Mouse (Mus musculus) spleen, adult 2 months (tissue): ENCODE results near the gene Colq. TPM values are rescaled to one million over a fixed set of nuclear protein-coding genes. Genes with fewer than 3 reads are reported as not detected.

ENCODE experiments used
- DNase-seq, 2 experiments: peaks; one replicate each; pipeline versions ENCODE4 v3.0.0 to v3.0.0-alpha.2; 2012 to 2021; ENCODE audit warnings: low spot score in 2 of 2, low read depth in 1 of 2
- H3K27ac ChIP-seq: fragments of 200-500 bp; 2 replicates; pipeline ENCODE4 v1.5.1; 2012; ENCODE audit warnings: low read length, inconsistent platforms; ENCODE audit not compliant: insufficient read depth
- H3K27me3 ChIP-seq: fragments of 200-500 bp; 2 replicates; pipeline ENCODE4 v1.6.1; 2012; ENCODE audit warnings: mild to moderate bottlenecking, moderate library complexity, low read length, inconsistent platforms; ENCODE audit not compliant: control insufficient read depth, insufficient read depth
- H3K36me3 ChIP-seq: fragments of 200-500 bp; 2 replicates; pipeline ENCODE4 v1.6.1; 2012; ENCODE audit warnings: mild to moderate bottlenecking, low read length, inconsistent platforms; ENCODE audit not compliant: control insufficient read depth, insufficient read depth
- H3K4me1 ChIP-seq: fragments of 200-500 bp; 2 replicates; pipeline ENCODE4 v1.6.1; 2011; ENCODE audit warnings: inconsistent platforms; ENCODE audit not compliant: control insufficient read depth, insufficient read depth, insufficient read length
- H3K4me3 ChIP-seq: fragments of 200-500 bp; 2 replicates; pipeline ENCODE4 v1.5.1; 2011; ENCODE audit warnings: mild to moderate bottlenecking, inconsistent platforms; ENCODE audit not compliant: insufficient read depth, insufficient read length; ENCODE audit errors: extremely low read depth
- CTCF ChIP-seq: fragments of 200-500 bp; IDR thresholded peaks from 2 replicates; pipeline ENCODE4 v1.5.1; 2011; ENCODE audit warnings: mild to moderate bottlenecking, inconsistent platforms; ENCODE audit not compliant: insufficient read depth, insufficient read length, insufficient replicate concordance; ENCODE audit errors: extremely low read depth
- POLR2A ChIP-seq: fragments of 200-500 bp; IDR thresholded peaks from 2 replicates; pipeline ENCODE4 v1.6.1; 2011; ENCODE audit warnings: low read depth, low read length, inconsistent platforms
- WGBS: fragments of 180-500 bp; shearing (Covaris S2); methylation state at CpG from one replicate; pipeline ENCODE4 v1.1.7; 2018; 5-methylcytosine and 5-hydroxymethylcytosine counted together
- polyA plus RNA-seq: library from polyadenylated mRNA; depleted of rRNA; stranded (reverse); fragments of >200 nt; gene quantifications from 2 replicates; pipeline ENCODE4 v1.2.3, GENCODE M21; 2012

Gene Colq
- polyA plus RNA-seq, 1 experiment: 13.9 TPM

DNA sequence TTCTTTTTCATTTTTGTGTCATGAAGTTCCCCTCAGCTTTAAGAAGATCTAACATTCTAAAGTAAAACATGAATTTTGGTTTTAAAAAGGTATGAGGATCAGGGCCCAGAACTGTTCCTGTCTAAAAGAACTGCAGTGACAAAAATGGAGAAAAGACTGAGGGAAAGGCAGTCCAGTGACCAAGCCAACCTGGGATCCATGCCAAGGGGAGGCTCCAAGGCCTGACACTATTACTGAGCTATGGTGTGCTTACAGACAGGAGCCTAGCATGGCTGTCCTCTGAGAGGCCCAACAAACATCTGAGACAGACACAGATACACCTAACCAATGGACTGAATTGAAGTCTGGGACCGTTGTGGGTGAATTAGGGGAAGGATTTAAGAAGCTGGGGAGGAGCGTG is 81.2 kb downstream of the Colq start:
- H3K27ac ChIP-seq: no peak overlapping the region
- H3K4me1 ChIP-seq: no peaks in the 10 kb centered on the region
- DNase-seq: no peak
- H3K4me3 ChIP-seq: no peak overlapping the region
- no peaks in the 10 kb centered on the region for H3K27me3 ChIP-seq
- H3K36me3 ChIP-seq: peaks cover 33% of the 10 kb centered on the region
- 98% methylated on average over 2 of the region's 2 CpGs for WGBS
- no peak for TF ChIP-seq CTCF
- no peak for TF ChIP-seq POLR2A

DNA sequence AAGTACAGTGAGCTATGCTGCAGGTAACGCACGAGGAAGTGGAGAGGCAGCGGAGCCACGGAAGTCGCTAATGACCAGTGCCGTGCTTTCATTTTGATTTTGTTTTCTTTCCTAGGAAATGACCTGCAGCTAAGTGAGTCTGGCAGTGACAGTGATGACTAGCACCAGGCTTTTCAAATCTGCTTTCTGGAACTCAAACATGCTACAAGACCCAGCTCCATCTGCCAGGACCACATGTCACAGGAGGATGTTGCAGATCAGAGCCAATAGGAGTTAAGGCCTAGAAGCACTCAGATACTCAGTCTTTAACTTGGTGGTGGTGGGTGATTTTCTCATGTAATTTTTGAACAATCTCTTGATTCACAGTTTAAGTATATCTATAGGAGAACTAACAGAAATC is 84.7 kb downstream of the Colq start:
- 98% methylated on average over 6 of the region's 6 CpGs for WGBS
- DNase-seq: no peak
- TF ChIP-seq CTCF (no peak), POLR2A (no peak)
- no peak overlapping the region for H3K4me3 ChIP-seq
- H3K27me3 ChIP-seq: no peaks in the 10 kb centered on the region
- no peak overlapping the region for H3K27ac ChIP-seq
- H3K4me1 ChIP-seq: no peaks in the 10 kb centered on the region
- H3K36me3 ChIP-seq: peaks cover 63% of the 10 kb centered on the region

- Histone ChIP-seq H3K36me3 (peaks cover 52% of the 10 kb centered on the region), H3K4me3 (no peak overlapping the region), H3K27me3 (no peaks in the 10 kb centered on the region), H3K27ac (no peak overlapping the region), H3K4me1 (no peaks in the 10 kb centered on the region)
- no peak for DNase-seq
- TF ChIP-seq POLR2A (no peak), CTCF (no peak)
- 97% methylated on average over 13 of the region's 13 CpGs for WGBS
These were observed 87.7 kb downstream of the Colq start for GRCm38 (mm10) chr14:31503406-31503805.

- no peak for TF ChIP-seq POLR2A
- no peak for TF ChIP-seq CTCF
- no peak for DNase-seq
- Histone ChIP-seq H3K36me3 (peaks cover 29% of the 10 kb centered on the region), H3K4me1 (peaks cover 5% of the 10 kb centered on the region; the same call in 1 of the 2 replicates), H3K27ac (no peak overlapping the region), H3K4me3 (no peak overlapping the region), H3K27me3 (no peaks in the 10 kb centered on the region)
- WGBS: 94% methylated on average over 1 of the region's 1 CpGs
These were observed 91.6 kb downstream of the Colq start for GRCm38 (mm10) chr14:31499526-31499925.

DNA sequence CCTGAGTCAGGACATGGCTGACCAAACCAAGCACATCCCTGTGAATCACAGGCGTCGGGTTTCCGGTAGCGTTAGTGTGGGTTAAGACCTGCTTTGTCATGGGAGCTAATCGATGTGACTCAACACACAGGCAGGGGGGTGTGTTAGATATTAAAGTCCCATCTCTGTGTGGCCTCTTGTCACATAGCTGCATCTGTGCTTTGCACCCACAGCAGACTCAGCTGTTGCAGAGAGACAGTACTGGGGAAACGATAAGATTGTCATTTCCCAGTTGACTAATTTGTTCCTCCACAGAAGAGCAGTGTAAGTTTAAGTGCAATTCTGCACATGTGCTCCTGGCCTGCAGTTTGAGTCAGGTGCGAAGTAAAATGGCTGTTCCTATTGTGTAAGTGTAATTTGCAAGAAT is 94.9 kb downstream of the Colq start:
- Histone ChIP-seq H3K27ac (no peak overlapping the region), H3K36me3 (peaks cover 7% of the 10 kb centered on the region; the same call in 1 of the 2 replicates), H3K27me3 (no peaks in the 10 kb centered on the region), H3K4me1 (peaks cover 11% of the 10 kb centered on the region; the same call in 1 of the 2 replicates), H3K4me3 (no peak overlapping the region; the same call in 1 of the 2 replicates)
- DNase-seq: no peak
- 10% methylated on average over 7 of the region's 7 CpGs for WGBS
- TF ChIP-seq POLR2A (no peak), CTCF (no peak)

GRCm38 (mm10) chr14:31495538-31495937 is 95.6 kb downstream of the Colq start:
- under 1% methylated on average over 8 of the region's 8 CpGs for WGBS
- Histone ChIP-seq H3K36me3 (peaks cover 7% of the 10 kb centered on the region; the same call in 1 of the 2 replicates), H3K4me3 (peak overlapping the region; percentile 98), H3K27ac (peak overlapping the region; percentile 88; the same call in 1 of the 2 replicates), H3K4me1 (peaks cover 11% of the 10 kb centered on the region; the same call in 1 of the 2 replicates), H3K27me3 (no peaks in the 10 kb centered on the region)
- no peak for DNase-seq
- no peak for TF ChIP-seq CTCF
- no peak for TF ChIP-seq POLR2A

- Histone ChIP-seq H3K27ac (peak within 1 kb of the TSS; percentile 88), H3K36me3 (peaks cover 7% of the 10 kb centered on the region; the same call in 1 of the 2 replicates), H3K4me1 (peaks cover 11% of the 10 kb centered on the region; the same call in 1 of the 2 replicates), H3K4me3 (peak within 1 kb of the TSS; percentile 98), H3K27me3 (no peaks in the 10 kb centered on the region)
- DNase-seq: peak; percentile 79 to 88
- WGBS: under 1% methylated on average over 49 of the region's 49 CpGs
- TF ChIP-seq POLR2A: peak; percentile 14; the same call in 1 of the 2 replicates
- no peak for TF ChIP-seq CTCF
These were observed 96.1 kb downstream of the Colq start, which contains the start of gene Mettl6 for GRCm38 (mm10) chr14:31494975-31495455. Gene Mettl6, minus strand, starts transcription at chr14:31495040.
